Mouse (Mus musculus): ENCODE data around the gene Gm20388. TPM values are rescaled to one million over a fixed set of nuclear protein-coding genes. Genes with fewer than 3 reads are reported as not detected.

The Gm20388 gene
- polyA plus RNA-seq (2012; rRNA removed) (8.5 and 9.7 TPM in 2 replicates), polyA plus RNA-seq (2014; fragmentation: Nextera tagmentation; extraction: Ambion mirVana) (not detected in 2 replicates)

DNA sequence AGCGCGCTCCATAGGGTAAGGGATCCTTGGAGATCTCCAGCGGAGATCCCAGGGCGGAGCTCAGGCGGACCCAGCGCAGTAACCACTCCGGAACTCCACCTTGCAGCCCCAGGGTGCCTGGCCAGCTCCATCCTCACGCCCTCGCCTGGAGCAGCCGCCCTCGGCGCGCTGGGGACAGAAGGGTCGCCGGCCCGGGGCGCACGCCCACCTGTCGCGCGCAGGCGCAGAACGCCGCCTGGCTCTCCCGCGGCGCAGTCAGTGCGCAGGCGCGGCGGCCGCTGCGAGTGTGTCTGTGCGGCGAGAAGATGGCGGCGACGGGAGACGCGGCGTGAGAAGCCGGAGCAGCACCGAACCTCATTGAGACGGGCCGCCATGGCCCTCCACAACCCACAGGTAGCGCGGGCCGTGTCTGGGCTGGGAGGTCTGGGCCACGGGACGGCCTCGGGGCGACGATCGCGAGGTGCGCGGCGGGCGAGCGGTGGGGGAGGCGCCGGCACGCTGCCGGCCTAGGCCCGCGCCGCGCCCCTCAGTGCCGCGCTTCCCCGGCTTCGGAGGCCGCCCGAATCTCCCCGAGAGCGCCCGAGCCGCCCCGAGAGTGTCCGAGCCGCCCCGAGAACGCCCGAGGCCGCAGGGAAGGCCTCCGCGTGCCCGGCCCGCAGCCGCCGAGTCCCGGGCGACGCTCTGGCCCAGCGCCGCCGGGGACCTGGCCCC lies at the start of gene Gm20388:
TSS of gene Gm20388 (plus strand) at position 295 of the 711 bp plus-strand sequence.
- H3K27me3 ChIP-seq (ENCODE audit: control insufficient read depth, insufficient read depth, low read length), result no peaks in the 10 kb centered on the region
- ATAC-seq (ENCODE audit: insufficient read depth) (peak; percentile 89), DNase-seq (ENCODE audit: low read depth in 3 of 3, low spot score in 3 of 3) (peak; percentile 74 to 80 (median 74))
- H3K36me3 ChIP-seq (replicated peaks; ENCODE audit: control insufficient read depth, insufficient read depth, low read depth), result no peaks in the 10 kb centered on the region
- TF ChIP-seq EP300 (IDR thresholded peaks at IDR 0.05; ENCODE audit: low read depth) (no peak), CTCF (IDR thresholded peaks at IDR 0.05; ENCODE audit: low read depth) (no peak)
- peak within 1 kb of the TSS; percentile 96 for H3K4me2 ChIP-seq (ENCODE audit: low read depth)
- H3K27ac ChIP-seq, result peak within 1 kb of the TSS; percentile 92
- peak within 1 kb of the TSS; percentile 80 to 92 for H3K4me3 ChIP-seq (ENCODE audit: insufficient read depth in 1 of 2, low read depth in 2 of 2, low read length in 2 of 2)
- H3K9ac ChIP-seq (replicated peaks), result peak within 1 kb of the TSS; percentile 97
- peaks cover 39 to 50% of the 10 kb centered on the region in 2 experiments for H3K4me1 ChIP-seq (replicated peaks; ENCODE audit: control insufficient read depth in 2 of 2, insufficient read depth in 2 of 2, low read length in 1 of 2)
- H3K9me3 ChIP-seq (ENCODE audit: control insufficient read depth, low read length), result no peaks in the 10 kb centered on the region
- WGBS (ENCODE audit: insufficient replicate concordance), result under 1% methylated on average over 84 of the region's 97 CpGs

GRCm38 (mm10) chr8:119861706-119862389 lies 48.8 kb upstream of the Gm20388 start, which contains the start of gene Klhl36:
Gene Klhl36, plus strand, starts transcription at chr8:119862266.
- Histone ChIP-seq H3K4me3 (ENCODE audit: insufficient read depth in 1 of 2, low read depth in 2 of 2, low read length in 2 of 2) (peak within 1 kb of the TSS; percentile 59 to 71), H3K4me2 (ENCODE audit: low read depth) (peak within 1 kb of the TSS; percentile 85), H3K27me3 (ENCODE audit: control insufficient read depth, insufficient read depth, low read length) (no peaks in the 10 kb centered on the region), H3K36me3 (replicated peaks; ENCODE audit: control insufficient read depth, insufficient read depth, low read depth) (no peaks in the 10 kb centered on the region), H3K9me3 (ENCODE audit: control insufficient read depth, low read length) (no peaks in the 10 kb centered on the region), H3K9ac (replicated peaks) (peak within 1 kb of the TSS; percentile 46), H3K27ac (no peak within 1 kb of the TSS), H3K4me1 (replicated peaks; ENCODE audit: control insufficient read depth in 2 of 2, insufficient read depth in 2 of 2, low read length in 1 of 2) (peaks cover 0 to 7% of the 10 kb centered on the region in 2 experiments; a peak in 3 of 4 replicates)
- ATAC-seq (ENCODE audit: insufficient read depth) (peak; percentile 96), DNase-seq (ENCODE audit: low read depth in 3 of 3, low spot score in 3 of 3) (peak; percentile 76 to 85 (median 79))
- WGBS (ENCODE audit: insufficient replicate concordance), result 1% methylated on average over 35 of the region's 35 CpGs
- TF ChIP-seq EP300 (IDR thresholded peaks at IDR 0.05; ENCODE audit: low read depth), result no peak
- no peak for TF ChIP-seq CTCF (IDR thresholded peaks at IDR 0.05; ENCODE audit: low read depth)

DNA sequence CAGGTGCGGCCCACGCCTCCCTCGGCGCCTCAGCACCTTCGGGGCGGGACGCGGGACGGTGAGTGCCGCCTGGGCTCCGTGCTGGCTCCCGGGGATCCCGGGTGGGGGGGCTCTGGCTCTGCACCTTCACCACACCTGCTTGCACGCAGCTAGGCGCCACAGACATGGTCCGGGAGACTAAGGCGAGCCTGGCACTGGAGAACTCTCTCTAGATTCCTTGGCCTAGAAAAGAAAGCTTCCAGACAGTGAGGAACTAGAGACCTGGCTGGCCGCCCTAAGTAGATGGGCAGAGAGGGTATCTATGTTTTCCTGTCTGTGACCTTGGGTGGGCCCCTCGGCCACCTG lies 48.3 kb upstream of the Gm20388 start:
- peak overlapping the region; percentile 46 for H3K9ac ChIP-seq (replicated peaks)
- DNase-seq (ENCODE audit: low read depth in 3 of 3, low spot score in 3 of 3) (no peak), ATAC-seq (ENCODE audit: insufficient read depth) (no peak)
- H3K27ac ChIP-seq, result no peak overlapping the region
- WGBS (ENCODE audit: insufficient replicate concordance), result 1% methylated on average over 19 of the region's 19 CpGs
- no peaks in the 10 kb centered on the region for H3K36me3 ChIP-seq (replicated peaks; ENCODE audit: control insufficient read depth, insufficient read depth, low read depth)
- H3K9me3 ChIP-seq (ENCODE audit: control insufficient read depth, low read length), result no peaks in the 10 kb centered on the region
- H3K27me3 ChIP-seq (ENCODE audit: control insufficient read depth, insufficient read depth, low read length), result no peaks in the 10 kb centered on the region
- peak overlapping the region; percentile 59 to 71 for H3K4me3 ChIP-seq (ENCODE audit: insufficient read depth in 1 of 2, low read depth in 2 of 2, low read length in 2 of 2)
- H3K4me2 ChIP-seq (ENCODE audit: low read depth), result peak overlapping the region; percentile 85
- H3K4me1 ChIP-seq (replicated peaks; ENCODE audit: control insufficient read depth in 2 of 2, insufficient read depth in 2 of 2, low read length in 1 of 2), result peaks cover 0 to 7% of the 10 kb centered on the region in 2 experiments; a peak in 3 of 4 replicates
- TF ChIP-seq EP300 (IDR thresholded peaks at IDR 0.05; ENCODE audit: low read depth) (no peak), CTCF (IDR thresholded peaks at IDR 0.05; ENCODE audit: low read depth) (no peak)

DNA sequence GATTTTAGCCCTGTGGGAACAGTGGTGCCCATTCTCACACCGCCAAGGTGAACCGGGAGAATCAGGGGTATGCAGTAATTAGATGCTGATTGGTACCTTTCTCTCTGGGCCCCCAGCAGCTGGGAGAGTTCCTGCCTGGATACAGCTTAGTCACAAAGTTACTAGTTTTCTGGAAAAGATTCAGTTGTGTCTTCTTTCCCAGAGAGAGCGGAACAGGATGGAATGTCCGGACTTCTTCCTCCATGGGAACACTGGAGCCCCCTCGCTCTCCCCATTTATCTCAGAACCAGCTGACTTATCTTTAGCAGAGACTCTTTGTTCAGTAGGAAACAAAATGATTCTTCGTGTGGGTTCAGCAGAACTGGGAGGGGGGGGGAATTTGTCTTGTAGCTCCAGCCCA lies 47.9 kb upstream of the Gm20388 start:
- Histone ChIP-seq H3K4me2 (ENCODE audit: low read depth) (peak overlapping the region; percentile 85), H3K27me3 (ENCODE audit: control insufficient read depth, insufficient read depth, low read length) (no peaks in the 10 kb centered on the region), H3K27ac (no peak overlapping the region), H3K9ac (replicated peaks) (peak overlapping the region; percentile 46), H3K4me3 (ENCODE audit: insufficient read depth in 1 of 2, low read depth in 2 of 2, low read length in 2 of 2) (peak overlapping the region; percentile 59 to 71), H3K36me3 (replicated peaks; ENCODE audit: control insufficient read depth, insufficient read depth, low read depth) (no peaks in the 10 kb centered on the region), H3K9me3 (ENCODE audit: control insufficient read depth, low read length) (no peaks in the 10 kb centered on the region), H3K4me1 (replicated peaks; ENCODE audit: control insufficient read depth in 2 of 2, insufficient read depth in 2 of 2, low read length in 1 of 2) (peaks cover 0 to 7% of the 10 kb centered on the region in 2 experiments; a peak in 3 of 4 replicates)
- DNase-seq (ENCODE audit: low read depth in 3 of 3, low spot score in 3 of 3), result no peak
- 13% methylated on average over 6 of the region's 6 CpGs for WGBS (ENCODE audit: insufficient replicate concordance)
- TF ChIP-seq CTCF (IDR thresholded peaks at IDR 0.05; ENCODE audit: low read depth) (no peak), EP300 (IDR thresholded peaks at IDR 0.05; ENCODE audit: low read depth) (no peak)
- ATAC-seq (ENCODE audit: insufficient read depth), result no peak

GRCm38 (mm10) chr8:119869616-119870015 lies 41.0 kb upstream of the Gm20388 start:
- DNase-seq (ENCODE audit: low read depth in 3 of 3, low spot score in 3 of 3), result no peak
- 78% methylated on average over 20 of the region's 20 CpGs for WGBS (ENCODE audit: insufficient replicate concordance)
- TF ChIP-seq EP300 (IDR thresholded peaks at IDR 0.05; ENCODE audit: low read depth), result no peak
- no peak for TF ChIP-seq CTCF (IDR thresholded peaks at IDR 0.05; ENCODE audit: low read depth)

More at GRCm38 (mm10) chr8:119869616-119870015, 41.0 kb upstream of the Gm20388 start:
- no peak overlapping the region for H3K27ac ChIP-seq
- H3K4me3 ChIP-seq (ENCODE audit: insufficient read depth in 1 of 2, low read depth in 2 of 2, low read length in 2 of 2), result no peak overlapping the region
- no peak overlapping the region for H3K9ac ChIP-seq (replicated peaks)
- H3K4me1 ChIP-seq (replicated peaks; ENCODE audit: control insufficient read depth in 2 of 2, insufficient read depth in 2 of 2, low read length in 1 of 2), result peaks cover 0 to 7% of the 10 kb centered on the region in 2 experiments; a peak in 2 of 4 replicates
- H3K4me2 ChIP-seq (ENCODE audit: low read depth), result no peak overlapping the region
- no peaks in the 10 kb centered on the region for H3K27me3 ChIP-seq (ENCODE audit: control insufficient read depth, insufficient read depth, low read length)
- no peak for ATAC-seq (ENCODE audit: insufficient read depth)
- peaks cover 7% of the 10 kb centered on the region for H3K9me3 ChIP-seq (ENCODE audit: control insufficient read depth, low read length)
- H3K36me3 ChIP-seq (replicated peaks; ENCODE audit: control insufficient read depth, insufficient read depth, low read depth), result peaks cover 5% of the 10 kb centered on the region

Measured in liver, embryonic 14.5 days (tissue).